Mouse (Mus musculus): Measurements from ENCODE around the gene Arhgap15. TPM values are rescaled to one million over a fixed set of nuclear protein-coding genes. Genes with fewer than 3 reads are reported as not detected.

Arhgap15 gene
- total RNA-seq, 2 experiments from 2014 or later, result 1.0 to 1.1 TPM

- DNase-seq (ENCODE audit: low spot score in 2 of 2), result no peak
Observed at GRCm38 (mm10) chr2:44286181-44286719, 537.6 kb downstream of the Arhgap15 start.

- no peak for DNase-seq (ENCODE audit: low spot score in 2 of 2)
Observed at GRCm38 (mm10) chr2:44299156-44299555, 550.5 kb downstream of the Arhgap15 start.

GRCm38 (mm10) chr2:44299909-44300308, 551.3 kb downstream of the Arhgap15 start:
- DNase-seq (ENCODE audit: low spot score in 2 of 2), result no peak

GRCm38 (mm10) chr2:44300466-44300865, 551.8 kb downstream of the Arhgap15 start:
- DNase-seq (ENCODE audit: low spot score in 2 of 2), result no peak

- no peak for DNase-seq (ENCODE audit: low spot score in 2 of 2)
Observed at GRCm38 (mm10) chr2:44304261-44304970, 555.8 kb downstream of the Arhgap15 start.

- DNase-seq (ENCODE audit: low spot score in 2 of 2), result no peak
Observed at GRCm38 (mm10) chr2:44304971-44305808, 556.6 kb downstream of the Arhgap15 start.

- DNase-seq (ENCODE audit: low spot score in 2 of 2), result no peak
Observed at GRCm38 (mm10) chr2:44306137-44306536, 557.5 kb downstream of the Arhgap15 start.

- no peak for DNase-seq (ENCODE audit: low spot score in 2 of 2)
Observed at GRCm38 (mm10) chr2:44309124-44309523, 560.5 kb downstream of the Arhgap15 start.

- no peak for DNase-seq (ENCODE audit: low spot score in 2 of 2)
Observed at GRCm38 (mm10) chr2:44309556-44309955, 560.9 kb downstream of the Arhgap15 start.

GRCm38 (mm10) chr2:44310095-44310748, 561.6 kb downstream of the Arhgap15 start:
- no peak for DNase-seq (ENCODE audit: low spot score in 2 of 2)

- no peak for DNase-seq (ENCODE audit: low spot score in 2 of 2)
Observed at GRCm38 (mm10) chr2:44311216-44311615, 562.6 kb downstream of the Arhgap15 start.

GRCm38 (mm10) chr2:44313573-44313972, 564.9 kb downstream of the Arhgap15 start:
- DNase-seq (ENCODE audit: low spot score in 2 of 2), result no peak

GRCm38 (mm10) chr2:44318436-44318835, 569.8 kb downstream of the Arhgap15 start:
- DNase-seq (ENCODE audit: low spot score in 2 of 2), result no peak

- no peak for DNase-seq (ENCODE audit: low spot score in 2 of 2)
Observed at GRCm38 (mm10) chr2:44319479-44319878, 570.9 kb downstream of the Arhgap15 start.

GRCm38 (mm10) chr2:44323813-44324212, 575.2 kb downstream of the Arhgap15 start:
- DNase-seq (ENCODE audit: low spot score in 2 of 2), result no peak

GRCm38 (mm10) chr2:44333295-44333694, 584.7 kb downstream of the Arhgap15 start:
- DNase-seq (ENCODE audit: low spot score in 2 of 2), result no peak

- no peak for DNase-seq (ENCODE audit: low spot score in 2 of 2)
Observed at GRCm38 (mm10) chr2:44334006-44334405, 585.4 kb downstream of the Arhgap15 start.

GRCm38 (mm10) chr2:44334517-44334916, 585.9 kb downstream of the Arhgap15 start:
- no peak for DNase-seq (ENCODE audit: low spot score in 2 of 2)

GRCm38 (mm10) chr2:44336720-44337354, 588.2 kb downstream of the Arhgap15 start:
- DNase-seq (ENCODE audit: low spot score in 2 of 2), result no peak

GRCm38 (mm10) chr2:44338467-44338866, 589.8 kb downstream of the Arhgap15 start:
- DNase-seq (ENCODE audit: low spot score in 2 of 2), result no peak

GRCm38 (mm10) chr2:44341091-44341571, 592.5 kb downstream of the Arhgap15 start:
- DNase-seq (ENCODE audit: low spot score in 2 of 2), result no peak
